Mouse (Mus musculus): Measurements from ENCODE around the gene Plekhm3. TPM values are rescaled to one million over a fixed set of nuclear protein-coding genes. Genes with fewer than 3 reads are reported as not detected.

Plekhm3 gene
- polyA plus RNA-seq, 1 experiment from 2014 or later = 7.8 TPM

DNA sequence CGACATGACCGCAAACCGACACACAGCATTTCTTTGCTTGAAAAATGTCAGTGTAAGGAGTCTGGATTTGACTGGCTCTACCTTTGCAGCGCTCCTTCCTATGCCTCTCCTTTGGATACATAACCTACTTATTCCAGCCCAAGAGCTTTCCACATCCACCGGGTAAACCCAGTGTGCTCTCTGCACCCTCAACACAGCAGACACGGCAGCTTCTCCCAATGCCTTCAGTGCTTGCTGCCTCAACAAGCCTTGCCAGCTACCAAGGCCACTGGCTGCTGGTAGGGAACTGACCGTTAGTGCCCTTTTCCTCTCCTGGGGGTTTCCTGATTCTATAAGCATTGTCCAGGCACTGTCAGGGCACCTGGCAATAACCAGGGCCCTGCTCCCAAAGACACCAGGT, 62.8 kb downstream of the Plekhm3 start:
- ATAC-seq (replicated peaks; ENCODE audit: low FRiP score) = no peak
- Histone ChIP-seq H3K9ac (no peak overlapping the region), H3K4me1 (no peaks in the 10 kb centered on the region), H3K4me3 (replicated peaks) (no peak overlapping the region), H3K9me3 (replicated peaks) (no peaks in the 10 kb centered on the region), H3K27ac (no peak overlapping the region), H3K4me2 (no peak overlapping the region), H3K27me3 (no peaks in the 10 kb centered on the region), H3K36me3 (0 out of 2 replicates have a peak, but pooled peaks cover 4% of the 10 kb centered on the region)
- WGBS = 88% methylated on average over 7 of the region's 7 CpGs

DNA sequence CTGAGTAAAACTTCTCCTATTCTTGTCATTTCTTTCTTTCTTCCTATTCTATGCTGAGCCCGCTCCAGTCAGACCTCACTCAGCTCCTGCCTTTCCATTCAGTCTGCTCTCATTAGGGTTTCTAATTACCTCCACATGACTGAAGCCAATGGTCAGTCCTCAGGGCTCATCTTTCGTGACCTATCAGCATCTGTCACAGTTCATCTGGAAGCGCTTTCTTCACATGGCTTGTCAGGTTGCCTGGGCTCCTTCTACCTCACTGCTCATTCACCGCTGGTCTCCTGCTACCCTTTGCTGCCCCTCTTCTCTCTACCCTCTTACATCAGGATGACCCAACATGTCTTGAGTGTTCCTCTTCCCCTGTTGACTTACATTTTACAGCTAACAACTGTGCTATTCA, 65.3 kb downstream of the Plekhm3 start:
- no peak for ATAC-seq (replicated peaks; ENCODE audit: low FRiP score)

DNA sequence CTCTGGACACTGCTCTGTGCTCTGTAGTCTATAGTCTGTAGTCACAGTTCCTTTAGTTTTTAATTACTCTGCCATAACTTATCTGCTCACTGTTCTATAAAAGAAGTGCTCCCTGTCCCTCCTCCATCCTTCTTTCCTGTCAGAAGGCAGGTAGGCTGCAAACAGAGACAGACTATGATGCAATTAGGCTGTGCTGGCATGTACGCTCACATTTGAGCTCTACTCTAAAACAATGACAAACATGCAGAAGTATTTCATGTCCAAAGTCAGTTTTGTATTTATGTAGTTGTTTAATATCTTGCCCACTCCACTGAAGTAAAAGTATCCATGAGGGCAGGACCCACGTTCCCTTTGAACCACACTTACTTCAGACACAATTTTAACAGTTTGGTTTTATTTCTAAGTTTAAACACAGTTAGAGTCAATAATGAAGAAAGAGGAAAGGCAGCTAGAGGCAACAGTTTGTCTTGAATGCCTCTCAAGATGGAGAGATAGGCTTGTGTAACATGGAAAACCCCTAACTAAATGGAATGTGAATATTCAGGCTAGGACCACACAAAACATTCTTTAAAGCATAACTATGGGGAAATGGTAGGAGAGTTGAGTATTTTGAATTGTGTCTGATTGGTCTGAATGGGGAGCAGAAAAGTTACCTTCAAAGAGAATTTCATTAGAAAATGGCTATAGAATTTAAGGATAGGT, 69.0 kb downstream of the Plekhm3 start:
- Histone ChIP-seq H3K27ac (no peak overlapping the region), H3K4me3 (replicated peaks) (no peak overlapping the region), H3K4me2 (no peak overlapping the region), H3K4me1 (peaks cover 5% of the 10 kb centered on the region; the same call in 1 of the 2 replicates), H3K36me3 (0 out of 2 replicates have a peak, but pooled peaks cover 4% of the 10 kb centered on the region), H3K27me3 (no peaks in the 10 kb centered on the region; the same call in 1 of the 2 replicates), H3K9me3 (replicated peaks) (no peaks in the 10 kb centered on the region), H3K9ac (no peak overlapping the region)
- 75% methylated on average over 2 of the region's 2 CpGs for WGBS
- ATAC-seq (replicated peaks; ENCODE audit: low FRiP score) = no peak

More for the DNA sequence above, 65.3 kb downstream of the Plekhm3 start:
- WGBS = 74% methylated on average over 4 of the region's 4 CpGs
- Histone ChIP-seq H3K27ac (no peak overlapping the region), H3K4me3 (replicated peaks) (no peak overlapping the region), H3K9ac (no peak overlapping the region), H3K4me2 (no peak overlapping the region), H3K9me3 (replicated peaks) (no peaks in the 10 kb centered on the region), H3K4me1 (peaks cover 5% of the 10 kb centered on the region; the same call in 1 of the 2 replicates), H3K36me3 (0 out of 2 replicates have a peak, but pooled peaks cover 4% of the 10 kb centered on the region), H3K27me3 (no peaks in the 10 kb centered on the region)

DNA sequence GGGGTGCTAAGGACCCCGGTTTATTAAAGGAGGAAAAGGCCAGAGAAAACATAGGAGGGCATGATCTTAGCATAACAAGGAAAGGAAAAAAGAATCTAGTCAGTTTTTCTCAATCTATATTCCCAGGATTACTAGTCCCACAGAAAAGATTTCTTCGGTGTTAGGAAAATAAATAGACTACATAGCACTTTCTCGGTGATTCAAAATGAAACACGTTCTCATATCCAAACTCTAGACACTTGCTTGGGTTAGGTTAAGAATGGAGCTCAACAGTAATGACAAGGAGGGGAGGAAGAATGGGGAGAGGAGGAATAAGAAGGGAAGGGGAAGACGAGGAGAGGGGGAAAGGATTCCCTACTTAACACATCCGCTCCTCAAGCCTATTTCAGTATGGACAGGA, 69.9 kb downstream of the Plekhm3 start:
- H3K4me2 ChIP-seq = no peak overlapping the region
- H3K4me3 ChIP-seq (replicated peaks) = no peak overlapping the region
- H3K27ac ChIP-seq = no peak overlapping the region
- H3K27me3 ChIP-seq = no peaks in the 10 kb centered on the region; the same call in 1 of the 2 replicates
- no peaks in the 10 kb centered on the region for H3K9me3 ChIP-seq (replicated peaks)
- 92% methylated on average over 6 of the region's 6 CpGs for WGBS
- no peak for ATAC-seq (replicated peaks; ENCODE audit: low FRiP score)
- H3K4me1 ChIP-seq = peaks cover 5% of the 10 kb centered on the region; the same call in 1 of the 2 replicates
- 0 out of 2 replicates have a peak, but pooled peaks cover 3% of the 10 kb centered on the region for H3K36me3 ChIP-seq
- no peak overlapping the region for H3K9ac ChIP-seq

DNA sequence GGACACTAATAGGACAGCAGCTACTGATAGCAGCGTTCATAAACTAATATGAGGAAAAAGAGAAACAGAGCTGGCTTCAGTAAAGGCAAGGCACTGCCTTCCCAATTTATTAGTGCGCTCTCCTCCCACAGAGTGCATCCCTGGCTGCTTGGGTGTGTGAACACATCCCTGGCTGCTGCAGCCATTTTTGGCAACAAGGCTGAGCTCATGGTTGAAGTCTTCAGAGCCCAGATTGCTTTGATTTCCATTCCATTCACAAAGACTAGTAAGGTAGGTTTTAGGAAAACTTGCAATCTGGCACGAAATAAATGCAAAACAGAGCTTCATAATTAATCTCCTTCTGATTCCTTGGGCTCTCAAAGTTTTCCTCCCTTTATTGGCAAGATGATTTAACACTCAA, 71.3 kb downstream of the Plekhm3 start:
- Histone ChIP-seq H3K27me3 (no peaks in the 10 kb centered on the region; the same call in 1 of the 2 replicates), H3K9ac (no peak overlapping the region), H3K9me3 (replicated peaks) (no peaks in the 10 kb centered on the region), H3K4me1 (peaks cover 5% of the 10 kb centered on the region; the same call in 1 of the 2 replicates), H3K27ac (no peak overlapping the region), H3K4me2 (no peak overlapping the region), H3K36me3 (0 out of 2 replicates have a peak, but pooled peaks cover 5% of the 10 kb centered on the region), H3K4me3 (replicated peaks) (no peak overlapping the region)
- no peak for ATAC-seq (replicated peaks; ENCODE audit: low FRiP score)
- WGBS = 74% methylated on average over 3 of the region's 3 CpGs

DNA sequence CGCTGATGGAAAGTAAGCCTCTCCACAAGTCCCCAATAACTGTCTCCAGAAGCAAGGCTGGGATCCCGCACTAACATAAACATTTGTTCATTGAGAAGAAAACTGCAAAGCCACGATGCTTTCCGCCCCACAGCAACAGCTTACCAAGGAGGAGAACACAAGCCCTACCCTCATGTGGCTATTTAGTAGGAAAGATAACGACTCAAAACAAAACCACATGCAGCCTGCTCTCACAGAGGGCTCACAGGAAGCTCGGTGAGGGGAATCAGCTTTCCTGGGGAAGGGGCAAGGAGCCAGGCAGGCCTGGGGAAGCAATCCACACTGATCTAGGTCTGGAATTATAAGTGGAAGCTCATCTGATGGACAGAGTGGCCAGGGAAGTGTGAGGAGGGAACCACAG, 72.6 kb downstream of the Plekhm3 start:
- peaks cover 9% of the 10 kb centered on the region; the same call in 1 of the 2 replicates for H3K4me1 ChIP-seq
- H3K27me3 ChIP-seq = no peaks in the 10 kb centered on the region; the same call in 1 of the 2 replicates
- H3K4me2 ChIP-seq = no peak overlapping the region
- no peak for ATAC-seq (replicated peaks; ENCODE audit: low FRiP score)
- H3K27ac ChIP-seq = no peak overlapping the region
- 50% methylated on average over 6 of the region's 6 CpGs for WGBS
- H3K9ac ChIP-seq = no peak overlapping the region
- no peak overlapping the region for H3K4me3 ChIP-seq (replicated peaks)
- no peaks in the 10 kb centered on the region for H3K9me3 ChIP-seq (replicated peaks)
- H3K36me3 ChIP-seq = 0 out of 2 replicates have a peak, but pooled peaks cover 5% of the 10 kb centered on the region

DNA sequence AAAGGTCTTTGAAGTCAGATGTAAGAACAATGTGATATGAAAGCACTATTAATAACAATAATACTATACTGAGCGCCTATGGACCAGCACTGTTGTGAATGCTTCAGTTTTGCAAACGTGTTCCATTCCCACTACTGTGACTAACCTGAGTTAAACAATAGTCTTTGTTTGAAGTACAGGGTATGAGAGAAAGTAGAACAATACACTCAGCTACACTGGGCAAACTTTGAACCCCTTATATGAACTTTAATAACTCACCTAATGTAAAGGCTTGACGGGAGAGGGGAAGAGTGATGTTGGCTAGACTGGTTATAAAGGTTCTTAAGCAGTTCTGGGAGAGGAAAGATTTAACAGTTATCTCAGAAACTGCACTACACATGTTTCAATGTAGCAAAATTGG, 76.0 kb downstream of the Plekhm3 start:
- H3K36me3 ChIP-seq = 0 out of 2 replicates have a peak, but pooled peaks cover 5% of the 10 kb centered on the region
- H3K4me2 ChIP-seq = no peak overlapping the region
- H3K27me3 ChIP-seq = no peaks in the 10 kb centered on the region; the same call in 1 of the 2 replicates
- no peak overlapping the region for H3K4me3 ChIP-seq (replicated peaks)
- no peak overlapping the region for H3K27ac ChIP-seq
- H3K9me3 ChIP-seq (replicated peaks) = no peaks in the 10 kb centered on the region
- no peak overlapping the region for H3K9ac ChIP-seq
- no peak for ATAC-seq (replicated peaks; ENCODE audit: low FRiP score)
- H3K4me1 ChIP-seq = peaks cover 25% of the 10 kb centered on the region; the same call in 1 of the 2 replicates
- 87% methylated on average over 3 of the region's 3 CpGs for WGBS

DNA sequence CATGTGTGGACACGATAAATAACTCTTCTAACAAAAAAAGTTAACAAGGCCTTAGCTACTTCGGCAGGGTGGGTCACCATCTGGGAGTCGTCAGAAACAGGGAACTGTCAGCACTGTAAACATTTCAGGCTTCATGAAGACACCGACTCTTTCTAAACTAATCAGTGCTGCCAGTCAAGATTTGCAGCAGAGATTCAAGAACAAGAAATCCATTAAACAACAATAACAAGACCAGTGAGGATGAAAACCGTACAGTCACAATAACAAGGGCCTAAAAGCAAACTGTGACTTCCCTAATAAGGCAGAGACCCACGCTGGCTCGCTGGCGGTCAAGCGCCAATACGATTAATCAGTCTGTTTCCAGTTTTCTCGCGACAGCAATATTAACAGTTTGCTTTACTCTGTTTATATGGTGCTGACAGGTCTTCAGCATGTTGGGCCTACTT, 77.8 kb downstream of the Plekhm3 start:
- WGBS = 37% methylated on average over 12 of the region's 12 CpGs
- no peak overlapping the region for H3K9ac ChIP-seq
- peaks cover 25% of the 10 kb centered on the region; the same call in 1 of the 2 replicates for H3K4me1 ChIP-seq
- H3K27me3 ChIP-seq = no peaks in the 10 kb centered on the region; the same call in 1 of the 2 replicates
- no peak overlapping the region for H3K4me3 ChIP-seq (replicated peaks)
- ATAC-seq (replicated peaks; ENCODE audit: low FRiP score) = 0 out of 2 replicates have a peak, but pooled peaks have one; percentile 29
- no peaks in the 10 kb centered on the region for H3K9me3 ChIP-seq (replicated peaks)
- 0 out of 2 replicates have a peak, but pooled peaks cover 5% of the 10 kb centered on the region for H3K36me3 ChIP-seq
- H3K4me2 ChIP-seq = no peak overlapping the region
- H3K27ac ChIP-seq = 0 out of 2 replicates have a peak overlapping the region, but pooled peaks have one; percentile 0

DNA sequence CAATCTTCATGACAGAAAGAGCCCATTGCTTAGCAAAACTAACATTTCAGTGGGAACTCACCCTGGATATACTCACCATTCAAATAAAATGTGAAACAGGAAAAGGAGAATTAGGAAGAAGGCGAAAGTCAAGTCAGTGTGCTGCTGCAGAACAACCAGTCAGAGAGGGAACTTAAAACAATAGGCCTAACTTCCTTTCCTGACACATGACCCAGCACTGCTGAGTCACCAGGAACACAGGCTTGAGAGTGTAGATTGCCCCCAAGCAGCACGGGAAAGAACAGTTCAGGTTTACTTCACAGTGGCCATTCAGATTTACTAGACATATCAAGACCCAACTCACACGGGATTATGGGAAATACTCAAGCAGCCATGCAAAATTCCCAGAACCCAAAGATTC, 80.3 kb downstream of the Plekhm3 start:
- Histone ChIP-seq H3K4me3 (replicated peaks) (no peak overlapping the region), H3K9me3 (replicated peaks) (no peaks in the 10 kb centered on the region), H3K27me3 (no peaks in the 10 kb centered on the region), H3K4me1 (peaks cover 25% of the 10 kb centered on the region; the same call in 1 of the 2 replicates), H3K4me2 (no peak overlapping the region), H3K36me3 (0 out of 2 replicates have a peak, but pooled peaks cover 1% of the 10 kb centered on the region), H3K9ac (no peak overlapping the region), H3K27ac (peak overlapping the region; percentile 34; the same call in 1 of the 2 replicates)
- 46% methylated on average over 3 of the region's 3 CpGs for WGBS
- 0 out of 2 replicates have a peak, but pooled peaks have one; percentile 53 for ATAC-seq (replicated peaks; ENCODE audit: low FRiP score)

DNA sequence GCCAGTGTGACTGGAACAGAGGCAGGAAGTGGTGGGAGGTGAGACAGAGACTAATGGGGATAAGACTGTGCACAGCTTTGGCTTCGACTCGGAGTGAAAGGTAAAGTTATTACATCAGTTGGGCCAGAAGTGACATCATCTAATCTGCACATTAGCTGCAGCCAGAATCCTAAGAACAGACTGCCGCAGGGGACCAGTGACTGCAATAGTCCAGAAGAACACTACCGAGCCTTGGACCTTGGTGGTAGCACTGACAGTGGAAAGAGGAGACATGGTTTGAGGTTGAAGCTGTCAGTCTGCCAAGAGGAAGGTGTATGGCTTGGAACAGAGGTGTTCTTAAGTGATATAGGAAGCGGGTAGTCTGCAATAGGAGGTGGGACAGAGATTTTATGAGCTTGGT, 80.9 kb downstream of the Plekhm3 start:
- Histone ChIP-seq H3K27ac (peak overlapping the region; percentile 34; the same call in 1 of the 2 replicates), H3K9me3 (replicated peaks) (no peaks in the 10 kb centered on the region), H3K36me3 (no peaks in the 10 kb centered on the region), H3K4me3 (replicated peaks) (no peak overlapping the region), H3K4me1 (peaks cover 25% of the 10 kb centered on the region; the same call in 1 of the 2 replicates), H3K9ac (no peak overlapping the region), H3K4me2 (no peak overlapping the region), H3K27me3 (no peaks in the 10 kb centered on the region)
- WGBS = 64% methylated on average over 5 of the region's 5 CpGs
- peak; percentile 33; the same call in 1 of the 2 replicates for ATAC-seq (replicated peaks; ENCODE audit: low FRiP score)

DNA sequence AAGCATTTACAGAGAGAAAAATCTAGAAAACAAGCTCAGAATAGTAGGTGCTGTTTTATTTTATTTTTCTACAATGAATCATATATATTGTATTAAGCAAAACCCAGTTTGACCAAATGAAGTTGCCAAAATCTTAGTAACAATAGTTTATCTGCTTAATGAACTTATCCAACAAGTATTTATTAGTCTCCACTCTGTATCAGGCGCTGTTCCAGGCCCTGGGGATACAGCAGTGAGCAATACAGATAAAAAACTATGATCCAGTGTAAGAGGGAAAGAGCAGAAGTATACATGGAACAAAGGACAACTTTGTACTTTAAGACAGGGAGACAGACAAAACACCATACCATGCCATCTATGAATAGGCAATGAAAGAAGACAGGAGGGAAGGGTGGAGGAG, 81.5 kb downstream of the Plekhm3 start:
- ATAC-seq (replicated peaks; ENCODE audit: low FRiP score) = no peak
- Histone ChIP-seq H3K9ac (no peak overlapping the region), H3K4me1 (peaks cover 25% of the 10 kb centered on the region; the same call in 1 of the 2 replicates), H3K27me3 (no peaks in the 10 kb centered on the region), H3K36me3 (no peaks in the 10 kb centered on the region), H3K4me3 (replicated peaks) (no peak overlapping the region), H3K9me3 (replicated peaks) (no peaks in the 10 kb centered on the region), H3K27ac (no peak overlapping the region), H3K4me2 (no peak overlapping the region)
- 92% methylated on average over 1 of the region's 1 CpGs for WGBS

DNA sequence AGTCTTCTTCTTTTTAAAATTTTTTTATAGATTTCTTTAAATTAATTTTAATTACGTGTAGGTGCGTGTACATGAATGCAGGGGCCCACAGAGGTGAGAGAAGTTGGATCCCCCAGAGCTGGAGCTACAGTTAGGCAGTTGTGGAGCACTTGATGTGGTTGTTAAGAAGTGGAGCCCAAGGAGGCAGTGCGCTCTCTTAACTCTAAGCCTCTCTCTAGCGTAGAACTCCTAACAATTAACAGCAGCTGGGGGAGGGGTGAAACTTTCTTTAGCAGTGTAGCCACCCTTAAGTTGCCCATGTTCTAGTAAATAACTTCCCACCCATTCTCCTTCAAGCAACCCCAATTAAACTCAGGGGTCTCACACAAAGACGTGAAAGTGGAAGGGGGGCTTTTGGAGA, 84.7 kb downstream of the Plekhm3 start:
- H3K9me3 ChIP-seq (replicated peaks) = no peaks in the 10 kb centered on the region
- no peaks in the 10 kb centered on the region for H3K36me3 ChIP-seq
- no peak overlapping the region for H3K4me2 ChIP-seq
- 83% methylated on average over 5 of the region's 5 CpGs for WGBS
- peaks cover 16% of the 10 kb centered on the region; the same call in 1 of the 2 replicates for H3K4me1 ChIP-seq
- no peak overlapping the region for H3K9ac ChIP-seq
- no peak for ATAC-seq (replicated peaks; ENCODE audit: low FRiP score)
- no peak overlapping the region for H3K4me3 ChIP-seq (replicated peaks)
- no peaks in the 10 kb centered on the region for H3K27me3 ChIP-seq
- no peak overlapping the region for H3K27ac ChIP-seq
